Mouse (Mus musculus) liver, embryonic 14.5 days (tissue): ENCODE data around the gene Ccnf. TPM values are rescaled to one million over a fixed set of nuclear protein-coding genes. Genes with fewer than 3 reads are reported as not detected.

Experiments
- ATAC-seq: fragments of 200-750 bp; cut with Nextera tagmentation; 2 replicates; pipeline ENCODE4 v1.8.0; 2017; ENCODE audit warnings: moderate number of reproducible peaks, mild to moderate bottlenecking, moderate library complexity; ENCODE audit not compliant: insufficient read depth
- DNase-seq, 3 experiments: peaks; one replicate each; pipeline ENCODE4 v3.0.0-alpha.2; 2012 to 2013; ENCODE audit warnings: low read depth in 3 of 3, low spot score in 3 of 3
- H3K27ac ChIP-seq: fragments of 300-500 bp; sonication (generic); 2 replicates; pipeline ENCODE4 v1.5.1; 2014; ENCODE audit warnings: moderate library complexity, mild to moderate bottlenecking, control low read depth, inconsistent platforms
- H3K27me3 ChIP-seq: fragments of 300-500 bp; sonication (generic); 2 replicates; pipeline ENCODE4 v1.6.1; 2014; ENCODE audit warnings: mild to moderate bottlenecking, low read length, moderate library complexity; ENCODE audit not compliant: control insufficient read depth, insufficient read depth
- H3K36me3 ChIP-seq: fragments of 300-500 bp; sonication (generic); replicated peaks from 2 replicates; pipeline ENCODE4 v1.6.1; 2014; ENCODE audit warnings: low read depth; ENCODE audit not compliant: control insufficient read depth, insufficient read depth
- H3K4me1 ChIP-seq, 2 experiments: fragments of 200-500 bp in 1 of 2; fragments of 300-500 bp in 1 of 2; sonication (generic) in 1 of 2; replicated peaks; 2 replicates each; pipeline ENCODE4 v1.6.1; 2012 to 2014; ENCODE audit warnings: antibody characterized with exemption in 1 of 2, inconsistent platforms in 1 of 2, low read length in 1 of 2; ENCODE audit not compliant: control insufficient read depth in 2 of 2, insufficient read depth in 2 of 2
- H3K4me2 ChIP-seq: fragments of 300-500 bp; sonication (generic); 2 replicates; pipeline ENCODE4 v1.6.1; 2014; ENCODE audit warnings: low read depth, mild to moderate bottlenecking, control low read depth, moderate library complexity
- H3K4me3 ChIP-seq, 2 experiments: fragments of 200-500 bp in 1 of 2; fragments of 300-500 bp in 1 of 2; sonication (generic) in 1 of 2; 2 replicates each; pipeline ENCODE4 v1.5.1; 2012 to 2014; ENCODE audit warnings: low read depth in 2 of 2, low read length in 2 of 2, mild to moderate bottlenecking in 2 of 2, control low read depth in 1 of 2, inconsistent platforms in 1 of 2, moderate library complexity in 1 of 2; ENCODE audit not compliant: insufficient read depth in 1 of 2
- H3K9ac ChIP-seq: fragments of 300-500 bp; sonication (generic); replicated peaks from 2 replicates; pipeline ENCODE4 v1.6.1; 2014; ENCODE audit warnings: mild to moderate bottlenecking, control low read depth, moderate library complexity
- H3K9me3 ChIP-seq: fragments of 300-500 bp; sonication (generic); 2 replicates; pipeline ENCODE4 v1.6.1; 2016; ENCODE audit warnings: low read length, mixed read lengths; ENCODE audit not compliant: control insufficient read depth
- CTCF ChIP-seq: IDR thresholded peaks from 2 replicates; pipeline ENCODE4 v1.5.1; 2016; ENCODE audit warnings: antibody characterized with exemption, low read depth, control low read depth
- EP300 ChIP-seq: IDR thresholded peaks from 2 replicates; pipeline ENCODE4 v1.6.1; 2016; ENCODE audit warnings: antibody characterized with exemption, low read depth
- WGBS: fragments of 180-500 bp; shearing (Covaris S2); extraction: QIAGEN DNeasy Blood & Tissue Kit; methylation state at CpG from one replicate; pipeline ENCODE4 v1.1.7; 2014; ENCODE audit not compliant: insufficient replicate concordance; 5-methylcytosine and 5-hydroxymethylcytosine counted together
- microRNA-seq: library from miRNA; unstranded; fragments of <30 nt; microRNA quantifications from one replicate; pipeline ENCODE4, GENCODE M21; 2016
- polyA plus RNA-seq, 2 experiments: library from polyadenylated mRNA; depleted of rRNA in 1 of 2; stranded (reverse) in 1 of 2; unstranded in 1 of 2; fragments of >200 nt; fragmentation: Nextera tagmentation in 1 of 2; extraction: Ambion mirVana in 1 of 2; gene quantifications; 2 replicates each; pipeline versions ENCODE4 v1.2.1 to v1.2.3; 2012 to 2014

The Ccnf gene
- polyA plus RNA-seq, 2 experiments: 36.9 to 69.5 TPM

DNA sequence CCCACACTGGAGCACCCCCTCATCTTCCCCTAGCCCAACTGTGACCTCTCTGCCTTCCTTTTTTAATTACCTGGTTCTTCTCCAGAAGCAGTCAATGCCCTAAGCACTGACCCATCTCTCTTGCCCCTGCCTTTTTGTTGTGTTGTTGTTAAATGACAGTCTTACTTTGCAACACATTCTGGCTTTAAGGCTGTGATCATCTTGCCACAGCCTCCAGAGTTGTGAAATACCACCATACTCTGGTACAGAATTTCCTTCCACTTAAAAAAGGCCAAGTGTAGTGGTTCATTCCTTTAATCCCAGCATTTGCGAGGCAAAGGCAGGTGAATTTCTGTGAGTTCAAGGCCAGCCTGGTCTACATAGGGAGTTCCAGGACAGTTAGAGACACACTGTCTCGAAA lies 60.4 kb downstream of the Ccnf start:
- WGBS: 73% methylated on average over 2 of the region's 2 CpGs
- Histone ChIP-seq H3K27ac (no peak overlapping the region), H3K4me2 (no peak overlapping the region), H3K27me3 (no peaks in the 10 kb centered on the region), H3K36me3 (peaks cover 17% of the 10 kb centered on the region), H3K9ac (no peak overlapping the region), H3K4me1 (peaks cover 20 to 28% of the 10 kb centered on the region in 2 experiments), H3K9me3 (no peaks in the 10 kb centered on the region), H3K4me3 (no peak overlapping the region)
- ATAC-seq (no peak), DNase-seq (no peak)
- TF ChIP-seq EP300 (no peak), CTCF (no peak)

GRCm38 (mm10) chr17:24174259-24174658 lies 77.0 kb downstream of the Ccnf start:
- ATAC-seq (no peak), DNase-seq (no peak)
- Histone ChIP-seq H3K36me3 (peaks cover 3% of the 10 kb centered on the region), H3K27ac (no peak overlapping the region), H3K4me3 (no peak overlapping the region), H3K4me1 (peaks cover 5 to 9% of the 10 kb centered on the region in 2 experiments), H3K27me3 (no peaks in the 10 kb centered on the region), H3K9me3 (no peaks in the 10 kb centered on the region), H3K9ac (no peak overlapping the region), H3K4me2 (no peak overlapping the region)
- 66% methylated on average over 3 of the region's 3 CpGs for WGBS
- no peak for TF ChIP-seq EP300
- no peak for TF ChIP-seq CTCF

GRCm38 (mm10) chr17:24173423-24173822 lies 77.9 kb downstream of the Ccnf start:
- Histone ChIP-seq H3K36me3 (no peaks in the 10 kb centered on the region), H3K4me1 (peaks cover 5 to 9% of the 10 kb centered on the region in 2 experiments), H3K4me3 (no peak overlapping the region), H3K9me3 (no peaks in the 10 kb centered on the region), H3K9ac (no peak overlapping the region), H3K27ac (no peak overlapping the region), H3K27me3 (no peaks in the 10 kb centered on the region), H3K4me2 (no peak overlapping the region)
- ATAC-seq (no peak), DNase-seq (peak in 2 of 3 experiments; percentile 61 to 63)
- WGBS: 6% methylated on average over 3 of the region's 3 CpGs
- no peak for TF ChIP-seq EP300
- TF ChIP-seq CTCF: peak; percentile 93

Small RNA genes within 50 kb of the gene (microRNA-seq; reads per million reads assigned to microRNA genes)
- gene Mir5134: 2.5 reads per million
- not detected for gene Mir6965

Other genes starting within 250 kb of the Ccnf start
- gene Prss27, start 213.3 kb downstream of the Ccnf start, polyA plus RNA-seq (2012; rRNA removed): not detected in 2 replicates
- not detected in 2 replicates for gene Prss27, start 213.3 kb downstream of the Ccnf start, polyA plus RNA-seq (2014; fragmentation: Nextera tagmentation; extraction: Ambion mirVana)
- gene Kctd5, start 178.0 kb downstream of the Ccnf start, polyA plus RNA-seq (2012; rRNA removed): 9.3 and 10.0 TPM in 2 replicates
- 10.9 and 11.3 TPM in 2 replicates for gene Kctd5, start 178.0 kb downstream of the Ccnf start, polyA plus RNA-seq (2014; fragmentation: Nextera tagmentation; extraction: Ambion mirVana)
- gene Pdpk1, start 100.6 kb downstream of the Ccnf start, polyA plus RNA-seq (2012; rRNA removed): 8.5 and 9.7 TPM in 2 replicates
- 24.5 and 25.5 TPM in 2 replicates for gene Pdpk1, start 100.6 kb downstream of the Ccnf start, polyA plus RNA-seq (2014; fragmentation: Nextera tagmentation; extraction: Ambion mirVana)
- gene Amdhd2, start 87.7 kb downstream of the Ccnf start, polyA plus RNA-seq (2012; rRNA removed): 11.6 and 12.7 TPM in 2 replicates
- 17.6 and 21.7 TPM in 2 replicates for gene Amdhd2, start 87.7 kb downstream of the Ccnf start, polyA plus RNA-seq (2014; fragmentation: Nextera tagmentation; extraction: Ambion mirVana)
- 236 and 271 TPM in 2 replicates for gene Atp6v0c, start 81.8 kb downstream of the Ccnf start, polyA plus RNA-seq (2012; rRNA removed)
- 326 and 346 TPM in 2 replicates for gene Atp6v0c, start 81.8 kb downstream of the Ccnf start, polyA plus RNA-seq (2014; fragmentation: Nextera tagmentation; extraction: Ambion mirVana)
- gene Tbc1d24, start 45.9 kb downstream of the Ccnf start, polyA plus RNA-seq (2012; rRNA removed): 14.1 TPM in 2 replicates
- 4.9 and 5.4 TPM in 2 replicates for gene Tbc1d24, start 45.9 kb downstream of the Ccnf start, polyA plus RNA-seq (2014; fragmentation: Nextera tagmentation; extraction: Ambion mirVana)
- gene Ntn3, start 42.0 kb downstream of the Ccnf start, polyA plus RNA-seq (2012; rRNA removed): 0.59 and 0.64 TPM in 2 replicates
- 0.45 and 0.69 TPM in 2 replicates for gene Ntn3, start 42.0 kb downstream of the Ccnf start, polyA plus RNA-seq (2014; fragmentation: Nextera tagmentation; extraction: Ambion mirVana)
- 18.3 and 21.1 TPM in 2 replicates for gene Tedc2, start 30.6 kb downstream of the Ccnf start, polyA plus RNA-seq (2012; rRNA removed)
- gene Tedc2, start 30.6 kb downstream of the Ccnf start, polyA plus RNA-seq (2014; fragmentation: Nextera tagmentation; extraction: Ambion mirVana): 7.7 and 7.9 TPM in 2 replicates
- gene Abca17, start 99.6 kb upstream of the Ccnf start, polyA plus RNA-seq (2012; rRNA removed): 0.04 TPM in 1 of 2 replicates, not detected in the other
- gene Abca17, start 99.6 kb upstream of the Ccnf start, polyA plus RNA-seq (2014; fragmentation: Nextera tagmentation; extraction: Ambion mirVana): not detected in 2 replicates
- gene Abca3, start 100.5 kb upstream of the Ccnf start, polyA plus RNA-seq (2012; rRNA removed): 14.4 and 14.8 TPM in 2 replicates
- gene Abca3, start 100.5 kb upstream of the Ccnf start, polyA plus RNA-seq (2014; fragmentation: Nextera tagmentation; extraction: Ambion mirVana): 12.5 and 14.4 TPM in 2 replicates
- gene Rnps1, start 163.1 kb upstream of the Ccnf start, polyA plus RNA-seq (2012; rRNA removed): 91.5 and 114 TPM in 2 replicates
- 90.6 and 96.3 TPM in 2 replicates for gene Rnps1, start 163.1 kb upstream of the Ccnf start, polyA plus RNA-seq (2014; fragmentation: Nextera tagmentation; extraction: Ambion mirVana)
- 42.3 and 48.3 TPM in 2 replicates for gene Eci1, start 175.2 kb upstream of the Ccnf start, polyA plus RNA-seq (2012; rRNA removed)
- gene Eci1, start 175.2 kb upstream of the Ccnf start, polyA plus RNA-seq (2014; fragmentation: Nextera tagmentation; extraction: Ambion mirVana): 56.4 and 64.7 TPM in 2 replicates
- gene Dnase1l2, start 191.6 kb upstream of the Ccnf start, polyA plus RNA-seq (2012; rRNA removed): 2.1 and 2.3 TPM in 2 replicates
- gene Dnase1l2, start 191.6 kb upstream of the Ccnf start, polyA plus RNA-seq (2014; fragmentation: Nextera tagmentation; extraction: Ambion mirVana): 0.14 and 0.46 TPM in 2 replicates
- gene E4f1, start 218.8 kb upstream of the Ccnf start, polyA plus RNA-seq (2012; rRNA removed): 17.1 and 19.9 TPM in 2 replicates
- 4.5 and 5.0 TPM in 2 replicates for gene E4f1, start 218.8 kb upstream of the Ccnf start, polyA plus RNA-seq (2014; fragmentation: Nextera tagmentation; extraction: Ambion mirVana)
- 37.9 and 38.2 TPM in 2 replicates for gene Pgp, start 218.9 kb upstream of the Ccnf start, polyA plus RNA-seq (2012; rRNA removed)
- gene Pgp, start 218.9 kb upstream of the Ccnf start, polyA plus RNA-seq (2014; fragmentation: Nextera tagmentation; extraction: Ambion mirVana): 70.4 and 76.7 TPM in 2 replicates
- 0.29 and 0.30 TPM in 2 replicates for gene Bricd5, start 222.4 kb upstream of the Ccnf start, polyA plus RNA-seq (2012; rRNA removed)
- gene Bricd5, start 222.4 kb upstream of the Ccnf start, polyA plus RNA-seq (2014; fragmentation: Nextera tagmentation; extraction: Ambion mirVana): 0.23 TPM in 1 of 2 replicates, not detected in the other
- 13.5 and 18.5 TPM in 2 replicates for gene Mlst8, start 227.6 kb upstream of the Ccnf start, polyA plus RNA-seq (2012; rRNA removed)
- 9.6 and 11.2 TPM in 2 replicates for gene Mlst8, start 227.6 kb upstream of the Ccnf start, polyA plus RNA-seq (2014; fragmentation: Nextera tagmentation; extraction: Ambion mirVana)
- gene Caskin1, start 237.1 kb upstream of the Ccnf start, polyA plus RNA-seq (2012; rRNA removed): 0.09 and 0.11 TPM in 2 replicates
- 0.08 TPM in 2 replicates for gene Caskin1, start 237.1 kb upstream of the Ccnf start, polyA plus RNA-seq (2014; fragmentation: Nextera tagmentation; extraction: Ambion mirVana)